Mouse (Mus musculus): ENCODE measurements at regions not wholly inside any gene's neighbourhood (a gene's known extent, or its start where the extent isn't known, plus 50 kb on each side); places are given as distances from the start of the nearest gene placed in this dataset.

- DNase-seq (ENCODE audit: low read depth, low spot score) = no peak
Observed at GRCm38 (mm10) chr1:73857497-73857896, 266.8 kb downstream of the Tns1 start.

GRCm38 (mm10) chr1:73856811-73857210 lies 267.4 kb downstream of the Tns1 start:
- no peak for DNase-seq (ENCODE audit: low read depth, low spot score)

- DNase-seq (ENCODE audit: low read depth, low spot score) = no peak
Observed at GRCm38 (mm10) chr1:73855306-73855705, 268.9 kb downstream of the Tns1 start.

- DNase-seq (ENCODE audit: low read depth, low spot score) = no peak
Observed at GRCm38 (mm10) chr1:73853851-73854250, 270.4 kb downstream of the Tns1 start.

- DNase-seq (ENCODE audit: low read depth, low spot score) = no peak
Observed at GRCm38 (mm10) chr1:73850173-73851014, 273.9 kb downstream of the Tns1 start.

- DNase-seq (ENCODE audit: low read depth, low spot score) = no peak
Observed at GRCm38 (mm10) chr1:73848370-73848769, 275.9 kb downstream of the Tns1 start.

GRCm38 (mm10) chr1:73847126-73847525 lies 277.1 kb downstream of the Tns1 start:
- DNase-seq (ENCODE audit: low read depth, low spot score) = no peak

- DNase-seq (ENCODE audit: low read depth, low spot score) = no peak
Observed at GRCm38 (mm10) chr1:73845115-73845514, 279.1 kb downstream of the Tns1 start.

GRCm38 (mm10) chr1:73844574-73844973 lies 279.7 kb downstream of the Tns1 start:
- no peak for DNase-seq (ENCODE audit: low read depth, low spot score)

- DNase-seq (ENCODE audit: low read depth, low spot score) = no peak
Observed at GRCm38 (mm10) chr1:73839351-73839750, 284.9 kb downstream of the Tns1 start.

- no peak for DNase-seq (ENCODE audit: low read depth, low spot score)
Observed at GRCm38 (mm10) chr1:73836680-73837079, 287.6 kb downstream of the Tns1 start.

- no peak for DNase-seq (ENCODE audit: low read depth, low spot score)
Observed at GRCm38 (mm10) chr1:73834566-73834965, 289.7 kb downstream of the Tns1 start.

GRCm38 (mm10) chr1:73830486-73831132 lies 293.6 kb downstream of the Tns1 start:
- no peak for DNase-seq (ENCODE audit: low read depth, low spot score)

GRCm38 (mm10) chr1:73828996-73829395 lies 295.3 kb downstream of the Tns1 start:
- no peak for DNase-seq (ENCODE audit: low read depth, low spot score)

- DNase-seq (ENCODE audit: low read depth, low spot score) = peak; percentile 84
Observed at GRCm38 (mm10) chr1:73826243-73826930, 297.9 kb downstream of the Tns1 start.

- no peak for DNase-seq (ENCODE audit: low read depth, low spot score)
Observed at GRCm38 (mm10) chr1:73824406-73825184, 299.7 kb downstream of the Tns1 start.

GRCm38 (mm10) chr1:73823726-73824125 lies 300.5 kb downstream of the Tns1 start:
- no peak for DNase-seq (ENCODE audit: low read depth, low spot score)

GRCm38 (mm10) chr1:73822616-73823015 lies 301.6 kb downstream of the Tns1 start:
- DNase-seq (ENCODE audit: low read depth, low spot score) = no peak

GRCm38 (mm10) chr1:73820701-73821100 lies 303.5 kb downstream of the Tns1 start:
- DNase-seq (ENCODE audit: low read depth, low spot score) = no peak

- no peak for DNase-seq (ENCODE audit: low read depth, low spot score)
Observed at GRCm38 (mm10) chr1:73807206-73807605, 317.0 kb downstream of the Tns1 start.

- peak; percentile 10 for DNase-seq (ENCODE audit: low read depth, low spot score)
Observed at GRCm38 (mm10) chr1:73805156-73805555, 319.1 kb downstream of the Tns1 start.

- DNase-seq (ENCODE audit: low read depth, low spot score) = no peak
Observed at GRCm38 (mm10) chr1:73799996-73800395, 324.3 kb downstream of the Tns1 start.

All from ES-CJ7 (cell line).